Mouse (Mus musculus) activated CD4-positive, CD25-positive, alpha-beta regulatory T cell, adult 4 months (primary cell): Measurements from ENCODE around the gene Kirrel2. TPM values are rescaled to one million over a fixed set of nuclear protein-coding genes. Genes with fewer than 3 reads are reported as not detected.

Source experiments
- ATAC-seq: one replicate; pipeline ENCODE4 v1.8.0; 2017
- polyA plus RNA-seq, 2 experiments: library from polyadenylated mRNA; unstranded; fragments of 100-300 nt; shearing (Covaris generic); gene quantifications; one replicate each; pipeline ENCODE4 v1.2.1; 2017

Gene Kirrel2
- polyA plus RNA-seq, 2 experiments from 2014 or later = not detected

- ATAC-seq = peak; percentile 55
These were observed 12.3 kb downstream of the Kirrel2 start, which contains the start of gene Aplp1 for GRCm38 (mm10) chr7:30444971-30445751. Gene Aplp1, minus strand, starts transcription at chr7:30445535.

- no peak for ATAC-seq
These were observed 13.1 kb downstream of the Kirrel2 start for GRCm38 (mm10) chr7:30444154-30444970.

DNA sequence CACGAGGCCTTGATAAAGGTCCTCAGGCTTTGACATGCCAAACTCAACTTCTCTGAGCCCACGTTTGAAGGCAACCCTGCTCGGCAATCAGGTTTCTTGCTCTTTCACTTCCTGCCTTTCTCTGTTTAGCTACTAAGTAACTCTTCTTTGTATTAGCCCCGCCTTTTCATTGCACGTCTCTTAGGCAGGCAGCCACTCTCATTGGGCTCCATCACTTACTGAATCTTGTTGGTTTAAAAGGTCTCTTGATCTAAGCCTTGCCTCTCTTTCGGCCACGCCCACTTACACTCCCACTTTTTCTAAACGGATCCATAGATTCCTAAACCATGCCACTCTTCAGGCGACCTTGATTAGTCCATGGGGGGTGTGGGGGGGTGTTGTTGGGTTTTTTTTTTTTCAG, 13.8 kb downstream of the Kirrel2 start:
- ATAC-seq = peak; percentile 44

DNA sequence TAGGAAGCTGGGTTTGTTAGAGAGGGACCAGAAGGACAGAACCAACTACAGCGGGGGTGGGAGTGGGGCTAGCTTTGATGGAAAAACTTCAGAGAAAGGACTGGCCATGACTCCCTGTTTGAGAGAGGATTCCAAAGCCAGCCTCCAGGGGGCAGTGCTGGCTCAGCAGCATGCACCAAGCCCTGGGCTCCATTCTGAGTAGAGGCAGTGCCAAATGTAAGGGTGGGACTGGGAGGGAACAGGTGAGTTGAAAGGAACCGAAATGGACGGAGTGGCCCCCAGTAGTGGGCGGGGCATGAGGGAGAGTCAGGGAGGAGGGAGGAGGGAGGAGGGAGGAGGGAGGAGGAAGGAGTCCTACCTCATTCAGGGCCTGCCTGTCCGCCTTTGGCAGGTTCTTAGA, 16.8 kb downstream of the Kirrel2 start:
- peak; percentile 33 for ATAC-seq

DNA sequence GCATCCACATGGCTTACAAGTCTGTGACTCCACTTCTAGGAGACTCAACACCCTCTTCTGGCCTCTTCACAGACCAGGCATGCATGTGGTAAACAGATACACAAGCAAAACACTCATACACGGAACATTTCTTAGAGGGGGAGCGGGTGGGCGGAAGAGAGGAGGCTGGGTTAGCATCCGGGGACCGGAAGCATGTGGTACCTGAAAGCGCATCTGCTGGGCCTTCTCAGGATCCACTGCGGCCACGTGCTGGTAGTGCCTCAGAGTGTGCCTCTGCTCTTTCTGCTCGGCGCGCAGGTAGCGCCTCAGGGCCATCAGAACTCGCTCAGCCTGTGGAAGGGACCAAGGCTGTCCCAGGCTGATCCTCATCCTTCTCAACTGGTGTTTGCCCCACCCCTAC, 17.8 kb downstream of the Kirrel2 start:
- ATAC-seq = peak; percentile 41

- ATAC-seq = peak; percentile 32
These were observed 20.6 kb downstream of the Kirrel2 start for GRCm38 (mm10) chr7:30436879-30437278.

GRCm38 (mm10) chr7:30435156-30435555, 22.3 kb downstream of the Kirrel2 start:
- ATAC-seq = no peak

GRCm38 (mm10) chr7:30434701-30435100, 22.8 kb downstream of the Kirrel2 start:
- ATAC-seq = no peak

GRCm38 (mm10) chr7:30434238-30434637, 23.3 kb downstream of the Kirrel2 start:
- no peak for ATAC-seq

- ATAC-seq = peak; percentile 81
These were observed 25.7 kb downstream of the Kirrel2 start for GRCm38 (mm10) chr7:30431793-30432192.

GRCm38 (mm10) chr7:30430191-30430590, 27.3 kb downstream of the Kirrel2 start:
- ATAC-seq = no peak

DNA sequence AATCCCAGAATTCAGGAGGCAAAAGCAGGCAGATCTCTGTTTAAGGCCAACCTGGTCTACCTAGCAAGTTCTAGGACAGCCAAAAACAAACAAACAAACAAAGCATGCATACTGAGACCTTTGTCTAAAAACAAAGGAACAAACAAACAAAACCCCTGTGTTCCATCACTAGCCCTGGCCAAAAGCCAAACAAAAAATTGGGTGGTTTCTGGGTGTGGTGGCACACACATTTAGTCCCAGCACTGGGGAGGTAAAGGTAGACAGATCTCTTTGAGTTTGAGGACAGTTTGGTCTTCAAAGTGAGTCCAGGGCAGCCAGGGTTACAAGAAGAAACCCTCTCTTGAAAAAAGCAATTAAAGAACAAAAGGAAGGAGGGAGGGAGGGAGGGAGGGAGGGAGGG, 28.2 kb downstream of the Kirrel2 start:
- no peak for ATAC-seq

DNA sequence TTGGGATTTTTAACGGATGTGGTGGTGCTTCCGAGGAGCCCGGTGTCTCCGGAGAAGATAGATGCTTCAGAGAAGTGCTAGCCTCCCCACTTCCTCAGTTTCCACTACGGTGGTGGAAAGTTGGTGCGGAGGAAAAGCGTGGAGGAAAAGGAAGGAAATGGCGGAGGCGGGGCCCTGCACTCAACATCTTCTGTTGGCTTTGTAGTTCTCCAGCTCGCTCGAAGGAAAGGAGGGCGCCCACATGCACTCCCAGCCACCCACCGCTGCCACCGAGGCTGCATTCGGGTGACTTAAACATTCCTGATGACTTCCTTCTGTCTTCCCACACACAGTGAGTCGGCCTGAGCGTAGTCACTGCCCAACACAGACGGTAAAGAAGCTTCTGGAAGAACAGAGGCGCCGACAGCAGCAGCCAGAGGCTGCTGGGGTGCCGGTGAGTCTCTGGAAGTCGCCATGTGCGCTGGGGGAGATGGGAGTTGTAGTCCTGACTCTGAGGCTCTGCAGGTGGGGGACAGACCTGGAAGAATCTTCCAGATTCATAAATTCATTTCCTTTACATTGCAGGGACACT, 34.3 kb downstream of the Kirrel2 start:
- ATAC-seq = peak; percentile 25

GRCm38 (mm10) chr7:30422560-30422959, 34.9 kb downstream of the Kirrel2 start:
- ATAC-seq = no peak

DNA sequence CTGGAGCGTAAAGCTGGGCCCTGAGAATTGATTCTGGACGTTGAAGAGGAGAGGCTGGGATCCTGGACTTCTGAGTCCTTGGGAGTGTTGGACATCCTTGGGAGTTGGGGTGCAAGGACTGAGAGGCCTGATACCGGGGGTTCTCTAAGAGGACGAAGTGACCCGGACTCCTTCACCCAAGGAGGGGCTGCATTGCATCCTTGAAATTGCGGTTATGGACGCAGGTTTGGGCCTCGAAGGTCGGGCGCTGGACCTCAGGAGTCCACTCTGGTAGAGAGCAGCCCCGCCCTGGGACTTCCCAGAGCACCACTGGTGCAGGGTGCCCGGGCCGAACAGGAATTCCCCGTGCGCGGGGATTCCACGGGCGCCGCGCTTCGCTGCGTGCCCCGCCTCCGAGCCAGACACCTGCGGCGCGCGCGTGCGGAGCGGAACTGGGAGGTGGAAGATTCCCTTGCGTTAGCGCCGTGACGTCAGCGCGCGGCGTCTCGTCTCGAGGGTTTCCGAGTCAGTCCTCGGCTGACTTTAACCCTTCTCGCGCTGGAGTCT, 35.5 kb downstream of the Kirrel2 start:
- ATAC-seq = peak; percentile 61

- peak; percentile 34 for ATAC-seq
These were observed 36.2 kb downstream of the Kirrel2 start, which contains the start of gene Nfkbid for GRCm38 (mm10) chr7:30421175-30421889. Gene Nfkbid, plus strand, starts transcription at chr7:30421732.

GRCm38 (mm10) chr7:30420673-30421072, 36.8 kb downstream of the Kirrel2 start:
- no peak for ATAC-seq

DNA sequence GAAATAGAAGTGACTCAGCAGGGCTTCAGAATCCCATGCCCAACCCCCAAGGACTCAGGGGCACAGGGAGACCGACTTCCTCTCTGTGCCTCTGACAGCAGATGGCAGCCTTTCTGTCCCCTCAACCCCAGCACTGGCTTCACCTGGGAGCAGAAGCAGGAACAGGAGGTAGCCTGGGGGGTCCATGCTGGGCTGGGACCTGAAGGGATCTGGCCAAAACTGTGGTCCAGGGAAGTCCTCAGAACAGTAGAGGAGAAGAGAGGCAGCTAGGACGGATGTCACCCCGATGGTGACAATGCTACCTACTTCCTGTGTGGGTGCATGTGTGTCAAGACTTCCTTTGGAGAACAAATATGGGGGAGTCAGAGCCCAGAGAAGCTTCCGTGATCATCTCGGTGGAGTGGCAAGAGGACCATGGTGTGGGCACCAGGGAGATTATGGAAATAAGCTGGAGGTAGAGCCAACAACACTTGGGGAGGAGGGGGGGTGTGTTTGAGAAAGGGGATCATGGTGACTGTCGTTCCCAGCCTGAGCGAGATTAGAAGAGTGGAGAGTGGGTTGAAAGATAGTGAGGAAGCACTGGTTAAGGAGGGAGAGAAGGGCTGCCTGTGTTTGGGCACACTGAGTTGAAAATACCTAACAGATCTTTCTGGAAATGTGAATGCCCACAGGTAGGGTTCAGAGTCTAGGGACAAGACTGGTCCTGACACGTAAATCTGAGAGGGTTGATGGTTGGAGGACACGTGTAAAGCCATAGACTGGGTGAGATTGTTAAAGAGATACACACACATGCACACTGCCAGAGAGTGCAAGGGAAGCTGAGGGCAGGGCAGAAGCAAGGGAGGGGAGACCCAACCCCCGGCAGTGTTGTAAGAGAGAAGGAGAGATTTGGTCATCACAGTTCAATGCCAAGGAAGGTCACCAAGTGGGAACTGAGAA, 37.7 kb downstream of the Kirrel2 start, which contains the start of gene Hcst:
Gene Hcst, minus strand, starts transcription at position 294 of the 939 bp plus-strand sequence.
- ATAC-seq = peak; percentile 40

DNA sequence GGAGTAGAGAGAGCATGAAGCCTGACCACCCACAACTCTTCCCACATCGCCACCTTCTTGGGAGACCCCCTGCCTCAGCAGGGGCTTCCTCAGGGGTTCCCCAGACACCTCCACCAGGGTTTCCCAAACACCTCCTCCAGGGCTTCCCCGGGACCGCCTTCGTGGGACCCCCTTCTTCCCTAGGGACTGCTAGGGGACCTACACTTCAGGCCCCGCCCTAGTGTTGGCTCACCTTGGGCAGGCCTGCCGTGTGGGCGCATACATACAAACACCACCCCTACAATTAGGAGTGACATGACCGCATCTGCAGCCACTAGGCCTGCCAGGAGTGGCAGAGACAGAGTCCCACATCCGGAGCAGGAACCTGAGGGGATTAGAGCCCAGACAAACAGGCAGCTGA, 39.6 kb downstream of the Kirrel2 start:
- peak; percentile 21 for ATAC-seq

DNA sequence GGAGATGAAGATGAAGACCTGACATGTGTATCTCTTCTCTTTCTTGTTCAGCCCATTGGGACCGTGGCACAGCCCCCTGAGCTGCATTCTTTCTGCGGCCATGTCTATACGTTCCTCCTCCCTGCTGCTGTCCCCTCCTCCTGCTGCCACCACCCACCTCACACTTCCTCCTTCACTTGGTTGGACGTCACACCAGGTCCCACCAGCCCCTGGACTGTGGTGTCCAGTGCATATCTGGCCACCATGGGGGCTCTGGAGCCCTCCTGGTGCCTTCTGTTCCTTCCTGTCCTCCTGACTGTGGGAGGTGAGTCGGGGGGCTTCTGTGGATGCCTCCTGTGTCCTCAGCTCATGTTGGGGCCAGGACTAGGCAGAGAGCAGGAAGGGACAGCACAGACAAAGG, 43.9 kb downstream of the Kirrel2 start, which contains the start of gene Tyrobp:
Gene Tyrobp, plus strand, starts transcription at position 165 of the 400 bp plus-strand sequence.
- no peak for ATAC-seq

GRCm38 (mm10) chr7:30412735-30413147, 44.7 kb downstream of the Kirrel2 start:
- ATAC-seq = no peak
